Mouse (Mus musculus): ENCODE results near the gene Adamts2.

DNA sequence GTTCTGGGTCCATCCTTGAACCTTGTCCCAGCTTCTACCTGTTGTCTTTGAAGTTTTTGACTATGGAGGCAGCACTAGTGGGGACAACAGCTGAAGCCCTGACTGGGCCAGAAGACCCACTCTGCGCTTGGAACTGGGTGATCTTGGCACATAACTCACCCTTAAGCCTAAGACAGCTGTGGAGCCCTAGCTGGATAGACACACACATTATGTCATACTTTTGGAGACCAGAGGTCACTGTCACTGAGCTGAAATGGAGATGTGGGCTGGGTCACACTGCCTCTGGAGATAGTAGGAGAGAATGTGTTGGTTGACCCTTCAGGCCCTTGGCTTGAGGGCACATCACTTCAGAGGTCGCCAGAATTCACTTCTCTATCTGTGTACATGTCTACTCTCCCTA lies 69.5 kb downstream of the Adamts2 start:
- TF ChIP-seq POLR2A (IDR thresholded peaks at IDR 0.05; ENCODE audit: low read depth, low read length) (no peak), CTCF (IDR thresholded peaks at IDR 0.05; ENCODE audit: extremely low read depth, insufficient read depth, insufficient read length, insufficient replicate concordance) (no peak)

Data from spleen, adult 2 months (tissue).